Mouse (Mus musculus): Measurements from ENCODE around the gene H2-Oa.

DNA sequence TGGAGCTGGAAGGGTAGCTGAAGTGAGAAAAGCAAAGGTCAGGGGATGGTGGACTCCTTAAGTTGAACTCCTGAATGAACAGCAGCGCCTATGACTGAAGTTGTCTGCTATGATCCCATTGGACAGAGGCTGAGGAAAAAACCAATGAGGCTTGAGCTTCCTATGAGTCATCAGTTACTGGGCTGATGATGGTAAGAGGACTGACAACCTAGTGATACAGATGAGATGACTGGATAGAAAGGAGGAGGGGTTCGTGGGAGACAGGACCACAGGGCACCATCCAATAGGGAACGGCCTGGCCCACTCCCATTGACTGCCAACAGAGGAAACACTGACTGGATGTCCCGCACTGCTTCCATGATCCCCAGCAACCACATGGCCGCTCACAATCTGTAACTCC, 12.5 kb upstream of the H2-Oa start:
- TF ChIP-seq FLI1 (IDR thresholded peaks at IDR 0.05; ENCODE audit: low read length) (no peak), GATA1 (IDR thresholded peaks at IDR 0.05; ENCODE audit: borderline replicate concordance, low read length) (no peak)
